Mouse (Mus musculus) hematopoietic stem cell, adult 5-6 weeks (primary cell): ENCODE results near the gene Slco2b1. TPM values are rescaled to one million over a fixed set of nuclear protein-coding genes. Genes with fewer than 3 reads are reported as not detected.

Source experiments
- ATAC-seq, 2 experiments: fragments of 125-278 bp in 1 of 2; replicated peaks in 1 of 2; 2 replicates each; pipeline ENCODE4 v1.8.0; 2016 to 2017; ENCODE audit warnings: inconsistent platforms in 2 of 2, mild to moderate bottlenecking in 2 of 2, moderate number of reproducible peaks in 2 of 2, low read depth in 1 of 2, moderate TSS enrichment in 1 of 2; ENCODE audit not compliant: low FRiP score in 2 of 2, poor library complexity in 2 of 2, severe bottlenecking in 2 of 2, insufficient read depth in 1 of 2, low TSS enrichment in 1 of 2
- total RNA-seq: library from RNA; stranded (forward); fragments of 172-1452, 232-1000 nt; gene quantifications from 2 replicates; pipeline ENCODE4 v1.2.3, GENCODE M21; 2017

Slco2b1 gene
- total RNA-seq, 1 experiment from 2014 or later, result 2.6 TPM

- ATAC-seq, result no peak
These were observed 46.3 kb downstream of the Slco2b1 start for GRCm38 (mm10) chr7:99664571-99665485.

GRCm38 (mm10) chr7:99663507-99664220 is 47.5 kb downstream of the Slco2b1 start:
- no peak for ATAC-seq

- no peak for ATAC-seq
These were observed 48.8 kb downstream of the Slco2b1 start for GRCm38 (mm10) chr7:99662311-99662710.

- ATAC-seq, result no peak
These were observed 49.4 kb downstream of the Slco2b1 start for GRCm38 (mm10) chr7:99661571-99662230.

DNA sequence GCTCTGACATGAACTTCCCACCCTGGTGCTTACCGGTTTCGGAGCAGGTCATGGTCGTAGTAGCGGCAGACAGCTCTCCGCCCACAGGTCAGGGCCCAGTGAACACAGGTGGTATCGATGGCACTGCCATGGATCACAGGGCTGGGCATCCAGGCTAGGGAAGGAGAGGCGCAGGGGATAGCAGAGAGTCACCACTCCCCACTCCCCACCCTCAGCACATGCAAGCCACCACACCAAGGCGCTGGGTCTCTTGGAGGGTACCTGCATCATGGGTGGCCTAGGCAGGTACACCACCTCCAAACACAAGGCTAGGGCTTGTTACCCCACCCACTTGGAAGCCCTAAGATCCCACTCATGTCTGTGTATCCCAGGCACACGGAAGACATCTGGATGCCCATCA is 50.1 kb downstream of the Slco2b1 start:
- no peak for ATAC-seq

GRCm38 (mm10) chr7:99659379-99660029 is 51.6 kb downstream of the Slco2b1 start:
- ATAC-seq, result 0 out of 4 replicates have a peak, but pooled peaks of 1 of the 2 experiments have one; percentile 50

GRCm38 (mm10) chr7:99654244-99654643 is 56.9 kb downstream of the Slco2b1 start:
- ATAC-seq, result no peak

- no peak for ATAC-seq
These were observed 61.6 kb downstream of the Slco2b1 start for GRCm38 (mm10) chr7:99649585-99649984.

DNA sequence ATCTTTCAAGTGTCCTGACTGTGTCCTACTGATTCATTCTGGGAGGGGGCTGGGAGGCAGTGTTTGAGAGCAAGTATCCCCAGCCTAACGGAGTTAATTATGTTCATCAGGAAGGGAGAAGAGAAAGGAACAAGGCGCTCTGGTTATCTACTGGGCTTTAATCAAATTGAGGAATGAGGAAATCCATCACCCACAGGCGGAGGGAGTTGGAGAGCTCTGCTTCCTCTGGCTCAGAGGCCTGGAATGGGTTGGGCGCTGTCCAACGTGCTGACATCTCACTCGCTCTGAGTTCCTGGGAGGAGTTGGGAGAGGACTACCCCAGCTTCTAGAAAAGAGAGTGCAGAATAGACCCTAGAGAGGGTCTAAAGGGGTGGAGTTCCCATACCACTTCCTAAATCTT is 62.5 kb downstream of the Slco2b1 start:
- ATAC-seq, result no peak; a peak in 1 of 4 replicates

DNA sequence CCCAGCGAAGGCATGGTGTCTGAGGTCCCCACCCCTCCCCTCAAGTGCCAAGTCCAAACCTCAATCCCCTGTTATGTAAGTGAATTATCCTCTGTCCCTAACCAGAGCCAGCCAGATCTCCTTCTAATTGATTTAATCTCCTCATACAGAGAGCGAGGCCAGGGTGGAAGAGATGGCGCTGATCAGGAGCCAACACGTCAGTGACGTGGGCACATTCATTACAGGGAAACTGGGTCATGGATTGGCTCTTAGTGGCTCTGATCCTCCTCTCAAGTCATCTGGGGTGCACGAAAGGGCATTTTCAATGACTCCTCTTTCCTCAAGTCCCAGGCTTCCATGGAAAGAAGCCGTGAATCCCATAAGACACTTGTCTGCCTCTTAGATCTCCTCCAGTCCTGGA is 66.4 kb downstream of the Slco2b1 start:
- no peak for ATAC-seq

GRCm38 (mm10) chr7:99642078-99642477 is 69.1 kb downstream of the Slco2b1 start:
- ATAC-seq, result no peak

GRCm38 (mm10) chr7:99641245-99641644 is 69.9 kb downstream of the Slco2b1 start:
- no peak for ATAC-seq

GRCm38 (mm10) chr7:99633966-99634665 is 77.0 kb downstream of the Slco2b1 start:
- no peak for ATAC-seq

- no peak for ATAC-seq
These were observed 78.9 kb downstream of the Slco2b1 start for GRCm38 (mm10) chr7:99632286-99632685.

- no peak for ATAC-seq
These were observed 83.8 kb downstream of the Slco2b1 start for GRCm38 (mm10) chr7:99627366-99627765.

- ATAC-seq, result peak; percentile 30 to 40; a peak in 2 of 4 replicates
These were observed 84.5 kb downstream of the Slco2b1 start, which contains the start of gene Tpbgl for GRCm38 (mm10) chr7:99626376-99627270. Gene Tpbgl, minus strand, starts transcription at chr7:99627103.
